Mouse (Mus musculus) heart, postnatal 10 days (tissue): ENCODE measurements around the gene Sox2. TPM values are rescaled to one million over a fixed set of nuclear protein-coding genes. Genes with fewer than 3 reads are reported as not detected.

ENCODE experiments used
- DNase-seq, 2 experiments: peaks; one replicate each; pipeline ENCODE4 v3.0.0; 2021
- intact Hi-C: fragments of 180-260 bp; cut with DNase I; formaldehyde crosslinking; loops from one replicate; pipeline ENCODE4 v1.15.1; 2025
- microRNA-seq, 2 experiments: library from miRNA; unstranded; fragments of <30 nt; microRNA quantifications; one replicate each; pipeline ENCODE4 v1.2.0; 2022
- total RNA-seq, 2 experiments: library from RNA; stranded (reverse); gene quantifications; 2 replicates each; pipeline ENCODE4 v1.2.3; 2021

The Sox2 gene
- total RNA-seq, 2 experiments from 2014 or later: 0.17 TPM; not detected in 1

DNA sequence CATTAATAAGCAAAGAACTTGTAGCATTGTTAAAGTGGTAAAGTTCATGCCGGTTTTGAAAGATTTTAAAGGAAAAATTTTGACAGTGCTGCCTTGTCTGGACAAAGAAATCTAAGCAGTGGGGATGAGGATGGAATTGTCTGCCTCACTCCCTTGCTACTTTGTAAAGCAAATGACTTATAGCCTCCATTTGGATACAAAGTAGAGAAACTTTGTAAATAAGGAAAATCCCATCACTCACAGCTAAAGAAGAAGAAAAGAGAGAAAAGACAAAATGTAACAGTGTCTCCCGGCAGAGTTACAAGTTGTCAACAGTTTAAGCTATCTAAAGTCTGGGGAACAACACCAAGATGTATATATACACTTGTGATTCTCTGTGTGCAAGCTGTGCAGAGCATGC, 29.2 kb downstream of the Sox2 start:
- intact Hi-C loops: no loop called here

GRCm38 (mm10) chr3:34679921-34680320, 29.7 kb downstream of the Sox2 start:
- intact Hi-C loops: no loop called here
- DNase-seq: no peak

More for the DNA sequence above, 29.2 kb downstream of the Sox2 start:
- no peak for DNase-seq

GRCm38 (mm10) chr3:34688072-34688471, 37.9 kb downstream of the Sox2 start:
- intact Hi-C loops: no loop called here
- DNase-seq: no peak

GRCm38 (mm10) chr3:34691703-34692393, 41.6 kb downstream of the Sox2 start:
- intact Hi-C loops: no loop called here
- peak; percentile 21 to 41 for DNase-seq

GRCm38 (mm10) chr3:34692394-34692745, 42.2 kb downstream of the Sox2 start:
- no peak for DNase-seq
- intact Hi-C loops: no loop called here

Small RNA genes within 50 kb of the gene (microRNA-seq; reads per million reads assigned to microRNA genes)
- 0 reads per million in 2 experiments for gene Mir1897
